Mouse (Mus musculus): ENCODE results near the gene Tceal1.

GRCm38 (mm10) chrX:136708168-136708681, 443 bp downstream of the Tceal1 start:
- TF ChIP-seq CTCF (IDR thresholded peaks at IDR 0.05; ENCODE audit: low read depth), result no peak
- no peak for TF ChIP-seq EP300 (IDR thresholded peaks at IDR 0.05; ENCODE audit: low read depth)
